Mouse (Mus musculus) thymus, adult 2 months (tissue): ENCODE data around the gene Kcnq1.

ENCODE experiments used
- CTCF ChIP-seq: fragments of 200-500 bp; IDR thresholded peaks from 2 replicates; pipeline ENCODE4 v1.5.1; 2012; ENCODE audit warnings: mild to moderate bottlenecking, control low read depth, low read length, moderate library complexity, borderline replicate concordance; ENCODE audit not compliant: control insufficient read depth, poor library complexity, insufficient read depth; ENCODE audit errors: extremely low read depth
- POLR2A ChIP-seq: fragments of 200-500 bp; IDR thresholded peaks from 2 replicates; pipeline ENCODE4 v1.6.1; 2012; ENCODE audit warnings: mild to moderate bottlenecking, low read length, control low read depth, moderate library complexity; ENCODE audit not compliant: control insufficient read depth, poor library complexity, insufficient read depth; ENCODE audit errors: extremely low read depth

DNA sequence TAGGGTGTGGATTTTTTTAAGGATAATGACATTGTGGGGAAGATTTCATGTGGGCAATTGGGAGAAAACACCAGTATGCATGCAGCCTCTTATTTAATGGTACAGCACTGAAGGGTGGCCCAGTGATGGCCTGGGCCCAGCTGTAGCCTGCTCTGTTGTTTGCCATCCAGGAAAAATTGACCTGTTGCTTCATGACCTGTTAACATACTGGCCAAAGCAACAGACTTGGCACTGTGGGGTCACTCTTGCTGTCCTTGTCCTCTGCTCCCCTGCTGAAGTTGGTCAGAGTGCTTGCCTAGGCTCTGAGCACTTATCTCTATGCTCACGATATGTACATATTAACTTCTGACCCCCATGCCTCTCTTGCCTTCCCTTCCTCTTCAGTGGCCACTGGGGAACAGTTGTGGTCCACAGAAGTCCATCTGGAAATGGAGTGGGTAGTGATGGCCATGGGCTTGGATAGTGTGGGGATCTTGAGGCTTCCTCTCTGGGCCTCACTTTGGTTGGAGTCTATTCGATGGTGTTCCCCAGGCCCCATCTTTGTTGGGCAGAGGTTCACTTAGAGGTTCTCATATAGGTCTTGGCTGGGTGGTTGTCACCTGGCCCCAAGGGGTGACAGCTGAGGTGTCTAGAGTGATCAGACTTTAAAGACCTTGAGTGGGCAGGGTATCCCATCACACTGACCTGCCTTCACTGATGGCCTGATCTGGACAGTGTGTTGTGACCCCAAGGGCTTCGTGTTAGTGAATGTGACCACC lies 84.0 kb downstream of the Kcnq1 start:
- TF ChIP-seq POLR2A = no peak
- no peak for TF ChIP-seq CTCF
